Mouse (Mus musculus) small intestine, adult 2 months (tissue): ENCODE data around the gene Slc13a2.

Source experiments
- CTCF ChIP-seq: fragments of 200-500 bp; IDR thresholded peaks from 2 replicates; pipeline ENCODE4 v1.5.1; 2012; ENCODE audit warnings: low read depth, mild to moderate bottlenecking, control low read depth, inconsistent platforms, low read length, moderate library complexity, mixed read lengths; ENCODE audit not compliant: insufficient replicate concordance, insufficient read length; ENCODE audit errors: extremely low read depth
- POLR2A ChIP-seq: fragments of 200-500 bp; IDR thresholded peaks from 2 replicates; pipeline ENCODE4 v1.6.1; 2012; ENCODE audit warnings: low read depth, mild to moderate bottlenecking, control low read depth, inconsistent platforms, low read length, moderate library complexity

- TF ChIP-seq CTCF (no peak), POLR2A (no peak)
These were observed 3.6 kb upstream of the Slc13a2 start for GRCm38 (mm10) chr11:78425572-78425971.
